Mouse (Mus musculus) ES-Bruce4 (cell line): Measurements from ENCODE around the gene Igf2r.

ENCODE experiments used
- CTCF ChIP-seq: IDR thresholded peaks from one replicate; pipeline ENCODE4 v1.8.1; 2011; ENCODE audit warnings: low read depth, low read length
- EP300 ChIP-seq: IDR thresholded peaks from 2 replicates; pipeline ENCODE4 v1.6.1; 2011; ENCODE audit warnings: low read depth, low read length; ENCODE audit not compliant: insufficient read depth
- POLR2A ChIP-seq: IDR thresholded peaks from one replicate; pipeline ENCODE4 v1.8.1; 2011; ENCODE audit warnings: low read length; ENCODE audit not compliant: insufficient read depth

DNA sequence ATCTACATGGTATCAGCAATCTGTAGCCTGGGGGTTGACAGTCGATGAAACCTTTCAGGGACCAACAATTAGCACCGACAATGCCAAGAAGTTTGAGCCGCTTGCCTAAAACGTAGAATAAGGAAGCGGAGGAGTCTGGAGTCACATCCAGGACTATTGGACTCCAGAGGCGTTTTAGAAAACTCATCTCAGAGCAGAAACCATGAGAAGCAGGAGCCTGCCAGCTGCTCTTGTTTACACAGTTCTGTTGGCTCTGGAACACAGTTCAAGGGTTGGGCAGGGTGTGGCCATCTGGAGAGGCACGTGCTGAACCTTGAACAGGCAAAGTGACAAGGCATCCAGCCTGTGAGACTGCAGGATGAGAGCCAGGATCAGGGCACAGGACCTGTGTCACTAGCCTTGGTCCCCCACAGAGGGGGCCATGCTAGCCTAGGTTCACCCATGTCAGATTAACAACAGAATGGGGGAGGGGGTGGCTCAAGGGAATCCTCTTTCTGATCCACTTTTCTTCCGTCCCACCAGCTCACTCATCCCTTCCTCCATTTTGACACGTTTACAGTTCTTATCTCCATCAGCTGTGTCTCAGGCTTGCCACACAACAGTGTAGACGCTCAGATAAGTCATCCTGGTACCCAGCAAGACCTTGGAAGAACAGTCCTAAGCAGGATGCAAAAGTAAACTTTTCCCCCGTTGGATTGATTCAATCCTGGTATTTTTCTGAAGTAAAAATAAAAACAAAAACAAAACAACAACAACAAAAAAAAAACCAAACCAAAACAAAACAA lies 23.1 kb upstream of the Igf2r start:
- TF ChIP-seq POLR2A (no peak), CTCF (no peak), EP300 (no peak)
